Mouse (Mus musculus) heart, embryonic 12.5 days (tissue): ENCODE measurements around the gene Cadm2. TPM values are rescaled to one million over a fixed set of nuclear protein-coding genes. Genes with fewer than 3 reads are reported as not detected.

Experiments
- ATAC-seq: fragments of 200-750 bp; cut with Nextera tagmentation; 2 replicates; pipeline ENCODE4 v1.8.0; 2017; ENCODE audit warnings: moderate TSS enrichment, moderate library complexity; ENCODE audit not compliant: insufficient number of reproducible peaks, low FRiP score
- H3K27ac ChIP-seq: fragments of 300-500 bp; sonication (generic); 2 replicates; pipeline ENCODE4 v1.5.1; 2016; ENCODE audit warnings: mild to moderate bottlenecking, moderate library complexity; ENCODE audit not compliant: poor library complexity, severe bottlenecking
- H3K27me3 ChIP-seq: fragments of 300-500 bp; sonication (generic); replicated peaks from 2 replicates; pipeline ENCODE4 v1.6.1; 2016; ENCODE audit warnings: mild to moderate bottlenecking, moderate library complexity
- H3K36me3 ChIP-seq: fragments of 300-500 bp; sonication (generic); 2 replicates; pipeline ENCODE4 v1.6.1; 2016; ENCODE audit warnings: mild to moderate bottlenecking, moderate library complexity
- H3K4me1 ChIP-seq: fragments of 300-500 bp; sonication (generic); replicated peaks from 2 replicates; pipeline ENCODE4 v1.6.1; 2016; ENCODE audit warnings: mild to moderate bottlenecking
- H3K4me2 ChIP-seq: fragments of 300-500 bp; sonication (generic); 2 replicates; pipeline ENCODE4 v1.6.1; 2016; ENCODE audit warnings: mild to moderate bottlenecking, moderate library complexity
- H3K4me3 ChIP-seq: fragments of 300-500 bp; sonication (generic); 2 replicates; pipeline ENCODE4 v1.5.1; 2016; ENCODE audit warnings: mild to moderate bottlenecking
- H3K9ac ChIP-seq: fragments of 300-500 bp; sonication (generic); 2 replicates; pipeline ENCODE4 v1.6.1; 2016; ENCODE audit warnings: mild to moderate bottlenecking, moderate library complexity
- H3K9me3 ChIP-seq: fragments of 300-500 bp; sonication (generic); replicated peaks from 2 replicates; pipeline ENCODE4 v1.6.1; 2016; ENCODE audit warnings: mild to moderate bottlenecking, moderate library complexity
- WGBS: fragments of 180-500 bp; shearing (Covaris S2); methylation state at CpG from one replicate; pipeline ENCODE4 v1.1.7; 2016; 5-methylcytosine and 5-hydroxymethylcytosine counted together
- polyA plus RNA-seq: library from polyadenylated mRNA; unstranded; fragments of >200 nt; fragmentation: Nextera tagmentation; extraction: Ambion mirVana; gene quantifications from 2 replicates; pipeline ENCODE4 v1.2.1, GENCODE M21; 2016

Cadm2 gene
- polyA plus RNA-seq, 1 experiment from 2014 or later: 0.26 TPM

DNA sequence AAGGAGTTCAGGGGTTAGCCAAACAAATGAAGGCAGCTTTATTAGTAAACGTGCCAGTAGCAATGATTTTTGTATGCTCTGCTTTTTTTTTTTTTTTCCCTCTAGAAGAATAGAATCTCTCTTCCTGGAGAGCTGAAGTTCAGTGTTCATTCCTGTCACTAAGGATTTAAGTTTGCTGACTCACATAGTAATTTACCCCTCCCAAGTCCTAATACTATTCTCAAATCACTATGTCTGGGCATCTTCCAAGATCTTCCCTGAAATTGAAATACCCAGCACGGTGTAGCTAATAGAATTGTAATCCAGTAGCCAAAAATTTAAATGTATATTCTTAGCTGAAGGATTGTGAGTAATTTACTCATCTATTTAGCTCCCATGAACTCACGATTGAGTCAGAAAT is 914.2 kb downstream of the Cadm2 start:
- H3K27ac ChIP-seq: no peak overlapping the region
- no peak overlapping the region for H3K4me3 ChIP-seq
- WGBS: 70% methylated on average over 3 of the region's 3 CpGs
- H3K9me3 ChIP-seq: no peaks in the 10 kb centered on the region
- H3K27me3 ChIP-seq: no peaks in the 10 kb centered on the region
- H3K36me3 ChIP-seq: no peaks in the 10 kb centered on the region
- H3K4me2 ChIP-seq: no peak overlapping the region
- H3K4me1 ChIP-seq: no peaks in the 10 kb centered on the region
- H3K9ac ChIP-seq: no peak overlapping the region
- no peak for ATAC-seq

DNA sequence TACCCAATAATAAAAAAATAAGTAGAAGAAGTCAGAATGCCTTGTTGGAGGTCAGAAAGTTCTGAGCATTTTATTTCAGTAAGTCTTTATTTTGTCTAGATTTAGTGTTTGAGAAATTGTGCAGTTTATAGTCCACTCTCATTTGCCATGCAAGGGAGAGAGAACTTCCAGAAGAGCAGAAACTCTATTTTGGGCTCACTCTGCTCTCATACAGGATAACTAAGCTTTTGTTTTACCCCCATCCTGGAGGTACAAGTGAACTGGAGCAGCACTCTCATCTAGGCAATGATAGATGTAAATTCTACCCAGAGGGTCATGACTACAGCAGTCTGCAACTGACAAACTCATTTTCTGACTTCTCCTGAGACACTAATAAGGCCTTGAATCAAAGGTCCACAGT is 925.9 kb downstream of the Cadm2 start:
- no peaks in the 10 kb centered on the region for H3K36me3 ChIP-seq
- H3K4me2 ChIP-seq: no peak overlapping the region
- no peak overlapping the region for H3K27ac ChIP-seq
- H3K27me3 ChIP-seq: no peaks in the 10 kb centered on the region
- H3K4me1 ChIP-seq: no peaks in the 10 kb centered on the region
- ATAC-seq: no peak
- H3K4me3 ChIP-seq: no peak overlapping the region
- H3K9ac ChIP-seq: no peak overlapping the region
- no peaks in the 10 kb centered on the region for H3K9me3 ChIP-seq

DNA sequence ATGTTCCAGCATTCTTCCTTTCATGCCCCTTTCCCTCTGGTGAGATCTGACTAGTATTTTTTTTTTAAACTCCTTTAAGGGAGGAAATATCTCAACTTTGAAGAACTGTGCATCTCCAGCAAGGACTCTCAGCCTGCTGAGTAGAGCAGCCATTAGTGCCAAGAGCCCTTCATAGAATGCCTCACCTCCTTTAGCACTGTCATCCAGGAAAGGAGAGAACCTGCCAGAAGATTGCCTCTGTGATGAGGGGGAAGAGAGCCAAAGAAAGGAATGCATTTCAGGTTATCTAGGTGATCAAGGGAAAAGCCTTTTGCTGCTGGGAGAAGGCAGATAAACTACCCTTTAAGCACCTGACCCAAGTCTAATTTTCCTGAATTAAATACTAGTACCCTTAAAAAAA is 943.5 kb downstream of the Cadm2 start:
- no peak overlapping the region for H3K4me3 ChIP-seq
- H3K4me1 ChIP-seq: no peaks in the 10 kb centered on the region
- no peak overlapping the region for H3K4me2 ChIP-seq
- ATAC-seq: no peak
- no peaks in the 10 kb centered on the region for H3K36me3 ChIP-seq
- no peaks in the 10 kb centered on the region for H3K27me3 ChIP-seq
- no peak overlapping the region for H3K9ac ChIP-seq
- no peaks in the 10 kb centered on the region for H3K9me3 ChIP-seq
- H3K27ac ChIP-seq: no peak overlapping the region

DNA sequence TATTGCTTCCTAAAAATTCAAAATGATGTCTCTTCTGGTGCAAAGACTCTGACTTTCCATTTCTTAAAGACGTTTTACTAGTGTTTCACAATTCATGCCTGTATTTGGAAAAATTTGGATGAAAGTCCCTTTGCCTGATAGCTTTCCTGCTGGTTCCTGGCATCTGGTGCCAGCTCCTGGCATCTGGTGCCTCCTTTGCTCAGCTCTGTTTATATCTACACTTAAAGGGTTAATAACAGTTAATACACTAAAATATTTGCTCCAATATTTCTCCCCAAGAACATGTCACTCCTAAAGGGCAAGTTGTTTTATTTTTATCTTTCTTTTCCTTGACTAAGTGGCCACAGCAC is 969.7 kb downstream of the Cadm2 start:
- Histone ChIP-seq H3K27me3 (no peaks in the 10 kb centered on the region), H3K9me3 (peaks cover 7% of the 10 kb centered on the region), H3K4me2 (no peak overlapping the region), H3K4me1 (no peaks in the 10 kb centered on the region), H3K27ac (no peak overlapping the region), H3K4me3 (no peak overlapping the region), H3K36me3 (no peaks in the 10 kb centered on the region), H3K9ac (no peak overlapping the region)
- 68% methylated on average over 1 of the region's 1 CpGs for WGBS
- ATAC-seq: no peak

DNA sequence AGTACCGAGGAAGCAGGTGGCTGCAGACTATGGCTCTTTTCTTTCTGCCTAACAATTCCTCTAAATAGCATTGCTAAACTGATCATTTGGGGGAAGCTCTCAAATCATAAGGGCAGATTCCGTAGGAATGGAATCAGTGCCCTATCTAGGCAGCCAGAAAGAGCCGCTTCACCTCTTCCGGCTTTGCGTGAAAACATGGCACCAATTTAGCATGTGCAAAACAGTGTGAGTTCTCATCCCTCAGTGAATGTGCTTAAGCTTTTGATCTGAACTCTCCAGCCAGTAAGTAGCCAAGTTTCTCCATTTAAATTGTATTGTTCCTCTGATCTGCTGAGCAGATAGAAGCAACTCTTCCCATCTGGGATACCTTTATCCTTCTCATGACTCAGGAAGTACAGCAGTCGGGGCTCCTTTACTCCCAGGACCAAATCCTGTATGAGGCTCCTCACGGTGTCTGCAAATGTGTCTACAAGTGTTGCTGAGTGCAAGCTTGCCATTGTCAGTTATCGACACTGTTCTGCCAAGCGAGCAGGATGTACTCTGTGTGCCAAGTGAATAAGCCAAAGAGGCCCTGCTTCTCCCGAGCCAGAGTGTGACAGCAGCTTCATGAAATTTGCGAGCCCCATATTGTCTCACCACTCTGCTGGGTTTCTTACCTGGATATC is 970.2 kb downstream of the Cadm2 start:
- H3K27me3 ChIP-seq: no peaks in the 10 kb centered on the region
- H3K27ac ChIP-seq: no peak overlapping the region
- WGBS: 86% methylated on average over 11 of the region's 11 CpGs
- H3K4me2 ChIP-seq: no peak overlapping the region
- H3K4me1 ChIP-seq: no peaks in the 10 kb centered on the region
- no peak overlapping the region for H3K9ac ChIP-seq
- peaks cover 7% of the 10 kb centered on the region for H3K9me3 ChIP-seq
- no peak for ATAC-seq
- H3K4me3 ChIP-seq: no peak overlapping the region
- H3K36me3 ChIP-seq: no peaks in the 10 kb centered on the region

DNA sequence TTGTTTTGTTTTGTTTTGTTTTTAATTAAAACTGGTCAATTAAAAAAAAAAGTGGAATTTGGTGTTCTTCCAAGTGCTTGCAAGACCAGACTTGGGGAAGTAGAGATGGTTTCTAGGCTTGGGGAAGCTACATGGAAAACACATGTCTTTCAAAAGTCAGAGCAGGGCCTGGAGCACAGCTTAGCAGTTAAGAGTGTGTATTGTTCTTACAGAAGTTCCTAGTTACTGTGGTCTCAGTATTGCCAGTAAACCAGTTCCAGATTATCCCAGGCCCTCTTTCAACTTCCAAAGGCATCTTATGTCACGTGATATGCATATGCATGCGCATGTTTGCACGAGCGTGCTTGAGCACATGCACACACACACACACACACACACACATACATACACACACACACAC is 972.9 kb downstream of the Cadm2 start:
- Histone ChIP-seq H3K27ac (no peak overlapping the region), H3K9me3 (peaks cover 7% of the 10 kb centered on the region), H3K9ac (no peak overlapping the region), H3K4me2 (no peak overlapping the region), H3K4me1 (no peaks in the 10 kb centered on the region), H3K4me3 (no peak overlapping the region), H3K36me3 (no peaks in the 10 kb centered on the region), H3K27me3 (no peaks in the 10 kb centered on the region)
- no peak for ATAC-seq
- WGBS: 85% methylated on average over 4 of the region's 4 CpGs

DNA sequence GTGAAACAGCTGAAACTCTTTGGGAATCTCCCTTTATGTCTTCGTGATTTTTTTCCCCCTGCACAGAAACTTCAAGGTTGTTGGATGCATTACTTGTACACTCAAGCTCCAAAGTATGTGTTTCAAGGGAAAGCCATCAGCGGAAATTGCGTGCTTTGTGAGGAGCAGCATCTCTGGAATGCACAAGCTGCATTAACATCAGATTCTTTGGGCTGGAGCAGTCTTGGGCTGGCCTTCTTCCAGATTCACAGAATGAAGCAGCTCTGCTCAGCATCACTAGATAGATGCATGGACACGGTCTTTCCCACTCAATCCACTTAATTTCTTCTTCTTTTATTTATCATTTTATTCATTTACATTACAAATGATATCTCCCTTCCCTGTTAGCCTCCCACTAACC is 977.1 kb downstream of the Cadm2 start:
- Histone ChIP-seq H3K36me3 (no peaks in the 10 kb centered on the region), H3K9ac (no peak overlapping the region), H3K4me2 (no peak overlapping the region), H3K27me3 (no peaks in the 10 kb centered on the region), H3K4me1 (no peaks in the 10 kb centered on the region), H3K4me3 (no peak overlapping the region), H3K27ac (no peak overlapping the region), H3K9me3 (no peaks in the 10 kb centered on the region)
- no peak for ATAC-seq
- WGBS: 58% methylated on average over 4 of the region's 4 CpGs

DNA sequence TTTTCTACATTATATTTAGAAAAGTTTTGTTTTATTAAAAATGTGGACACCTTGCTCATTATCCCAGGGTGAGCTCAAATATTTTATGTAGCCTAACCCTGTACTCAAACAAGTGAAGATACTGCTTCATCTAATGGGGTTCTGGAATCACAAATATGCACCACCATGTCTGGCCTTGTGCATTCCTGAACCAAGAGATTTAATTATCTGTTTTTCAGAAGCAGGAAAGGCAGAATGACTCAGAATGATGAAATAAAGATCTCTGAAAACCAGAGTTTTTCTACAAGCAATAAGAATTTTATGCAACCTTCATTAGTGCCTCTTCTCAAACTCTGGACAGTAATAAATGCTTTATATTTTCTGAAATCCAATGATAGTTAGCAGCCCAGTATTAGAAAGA is 993.2 kb downstream of the Cadm2 start:
- ATAC-seq: no peak
- no peak overlapping the region for H3K4me2 ChIP-seq
- no peak overlapping the region for H3K4me3 ChIP-seq

DNA sequence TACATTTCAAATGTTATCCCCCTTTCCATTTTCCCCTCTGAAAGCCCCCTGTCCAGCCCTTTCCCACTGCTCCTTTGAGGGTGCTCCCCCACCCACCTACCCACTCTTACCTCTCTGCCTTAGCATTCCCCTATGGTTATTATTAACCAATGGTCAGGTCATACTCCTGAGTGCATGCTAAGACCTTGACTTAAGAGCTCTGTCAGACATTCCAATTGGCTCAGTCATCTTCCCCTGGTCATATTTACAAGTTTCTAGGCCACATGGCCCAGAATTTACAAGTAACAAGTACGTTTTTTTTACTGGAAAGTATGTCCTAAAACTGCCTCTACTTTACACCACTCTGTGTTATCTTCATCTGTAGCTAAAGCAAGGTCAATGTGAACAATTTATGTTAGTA is 998.3 kb downstream of the Cadm2 start:
- Histone ChIP-seq H3K4me2 (no peak overlapping the region), H3K9ac (no peak overlapping the region), H3K27ac (no peak overlapping the region), H3K36me3 (no peaks in the 10 kb centered on the region), H3K27me3 (no peaks in the 10 kb centered on the region), H3K4me3 (no peak overlapping the region), H3K9me3 (no peaks in the 10 kb centered on the region), H3K4me1 (no peaks in the 10 kb centered on the region)
- WGBS: 50% methylated on average over 1 of the region's 1 CpGs
- ATAC-seq: no peak

More for the DNA sequence above, 993.2 kb downstream of the Cadm2 start:
- no peaks in the 10 kb centered on the region for H3K4me1 ChIP-seq
- no peaks in the 10 kb centered on the region for H3K9me3 ChIP-seq
- H3K9ac ChIP-seq: no peak overlapping the region
- H3K36me3 ChIP-seq: no peaks in the 10 kb centered on the region
- no peak overlapping the region for H3K27ac ChIP-seq
- no peaks in the 10 kb centered on the region for H3K27me3 ChIP-seq

DNA sequence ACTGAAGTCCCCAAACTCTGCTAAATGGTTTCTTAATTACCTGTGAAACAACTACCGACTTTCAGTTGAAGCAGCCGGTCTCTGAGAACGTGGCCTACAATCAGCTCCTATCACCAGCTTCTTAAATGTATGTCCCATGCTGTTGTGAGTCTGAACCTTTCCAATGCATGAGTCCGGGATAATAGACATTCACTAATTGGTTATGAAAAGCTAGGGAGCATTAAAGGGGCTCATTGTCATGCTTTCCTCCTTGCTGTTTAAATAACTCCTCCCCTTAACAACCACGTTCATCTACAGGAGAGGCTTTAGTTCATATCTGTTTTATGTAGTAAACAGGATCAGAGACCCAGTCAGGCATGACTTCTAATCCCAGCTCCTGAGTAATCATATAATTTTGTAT is 1008.1 kb downstream of the Cadm2 start:
- H3K9me3 ChIP-seq: no peaks in the 10 kb centered on the region
- no peaks in the 10 kb centered on the region for H3K27me3 ChIP-seq
- 72% methylated on average over 5 of the region's 5 CpGs for WGBS
- H3K4me3 ChIP-seq: no peak overlapping the region
- H3K27ac ChIP-seq: no peak overlapping the region
- H3K36me3 ChIP-seq: no peaks in the 10 kb centered on the region
- no peaks in the 10 kb centered on the region for H3K4me1 ChIP-seq
- no peak overlapping the region for H3K9ac ChIP-seq
- no peak overlapping the region for H3K4me2 ChIP-seq
- ATAC-seq: no peak
